Mouse (Mus musculus): Measurements from ENCODE around the gene Faap20.

DNA sequence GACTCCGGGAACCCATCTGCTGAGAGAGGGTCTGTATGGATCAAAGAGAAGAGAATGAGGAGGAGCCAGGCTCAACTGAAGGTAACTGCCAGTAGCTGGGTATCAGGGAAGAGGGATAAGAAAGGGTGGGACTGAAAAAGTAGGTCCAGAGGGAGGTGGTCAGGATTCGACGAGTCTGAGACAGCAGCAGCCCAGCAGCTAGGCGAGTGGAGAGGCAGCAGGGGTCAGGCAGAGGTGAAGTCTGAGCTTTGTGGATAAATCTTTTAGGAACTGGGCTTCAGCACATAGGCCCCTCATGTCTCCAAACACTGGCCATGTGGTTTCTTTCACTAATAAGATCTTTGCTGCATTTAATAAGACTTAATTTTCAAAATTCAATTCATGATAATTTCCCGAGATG is 24.8 kb downstream of the Faap20 start:
- TF ChIP-seq ETS1 (conservative IDR thresholded peaks at IDR 0.05; ENCODE audit: low read depth, low read length) (no peak), BHLHE40 (IDR thresholded peaks at IDR 0.05; ENCODE audit: low read depth, low read length) (no peak), CTCF (conservative IDR thresholded peaks at IDR 0.05 in 1 of 2, IDR thresholded peaks at IDR 0.05 in 1 of 2; ENCODE audit: low read depth in 2 of 2, low read length in 2 of 2) (no peak), NELFE (IDR thresholded peaks at IDR 0.05; ENCODE audit: low read depth, low read length) (no peak), POLR2A (IDR thresholded peaks at IDR 0.05; ENCODE audit: low read depth, low read length) (no peak), USF1 (IDR thresholded peaks at IDR 0.05; ENCODE audit: low read depth, low read length) (no peak), EP300 (IDR thresholded peaks at IDR 0.05; ENCODE audit: low read length) (no peak), GABPA (IDR thresholded peaks at IDR 0.05; ENCODE audit: insufficient replicate concordance, low read depth, low read length) (no peak), E2F4 (IDR thresholded peaks at IDR 0.05; ENCODE audit: insufficient replicate concordance, low read depth, low read length) (no peak)
